Mouse (Mus musculus): ENCODE data around the gene Plcxd2. TPM values are rescaled to one million over a fixed set of nuclear protein-coding genes. Genes with fewer than 3 reads are reported as not detected.

Plcxd2 gene
- polyA plus RNA-seq, 1 experiment from 2014 or later = 1.6 TPM

GRCm38 (mm10) chr16:46010906-46011220, 845 bp upstream of the Plcxd2 start:
- WGBS = 10% methylated on average over 5 of the region's 5 CpGs
- ATAC-seq (ENCODE audit: insufficient number of reproducible peaks, insufficient read depth, low FRiP score, low TSS enrichment, low read depth) = no peak
- peak overlapping the region; percentile 93 for H3K4me2 ChIP-seq

GRCm38 (mm10) chr16:46009717-46010116, 301 bp downstream of the Plcxd2 start:
- under 1% methylated on average over 13 of the region's 13 CpGs for WGBS
- no peak overlapping the region for H3K27ac ChIP-seq
- no peak; the same call in 1 of the 2 replicates for ATAC-seq (ENCODE audit: insufficient number of reproducible peaks, insufficient read depth, low FRiP score, low TSS enrichment, low read depth)

More at GRCm38 (mm10) chr16:46010906-46011220, 845 bp upstream of the Plcxd2 start:
- Histone ChIP-seq H3K9me3 (no peaks in the 10 kb centered on the region), H3K4me3 (replicated peaks) (peak overlapping the region; percentile 63), H3K9ac (replicated peaks) (peak overlapping the region; percentile 67), H3K4me1 (replicated peaks) (peaks cover 12% of the 10 kb centered on the region), H3K36me3 (no peaks in the 10 kb centered on the region), H3K27me3 (peaks cover 6% of the 10 kb centered on the region), H3K27ac (peak overlapping the region; percentile 72)

GRCm38 (mm10) chr16:46008766-46009165, 1.3 kb downstream of the Plcxd2 start:
- no peak overlapping the region for H3K27ac ChIP-seq
- no peak overlapping the region for H3K9ac ChIP-seq (replicated peaks)
- peaks cover 6% of the 10 kb centered on the region for H3K27me3 ChIP-seq
- peaks cover 12% of the 10 kb centered on the region for H3K4me1 ChIP-seq (replicated peaks)
- peak overlapping the region; percentile 93; the same call in 1 of the 2 replicates for H3K4me2 ChIP-seq
- no peaks in the 10 kb centered on the region for H3K36me3 ChIP-seq
- WGBS = 66% methylated on average over 3 of the region's 3 CpGs
- ATAC-seq (ENCODE audit: insufficient number of reproducible peaks, insufficient read depth, low FRiP score, low TSS enrichment, low read depth) = no peak
- no peak overlapping the region for H3K4me3 ChIP-seq (replicated peaks)
- no peaks in the 10 kb centered on the region for H3K9me3 ChIP-seq

More at GRCm38 (mm10) chr16:46009717-46010116, 301 bp downstream of the Plcxd2 start:
- Histone ChIP-seq H3K4me3 (replicated peaks) (peak overlapping the region; percentile 63), H3K36me3 (no peaks in the 10 kb centered on the region), H3K27me3 (peaks cover 6% of the 10 kb centered on the region), H3K4me1 (replicated peaks) (peaks cover 12% of the 10 kb centered on the region), H3K4me2 (peak overlapping the region; percentile 93), H3K9me3 (no peaks in the 10 kb centered on the region), H3K9ac (replicated peaks) (peak overlapping the region; percentile 67)

- Histone ChIP-seq H3K4me3 (replicated peaks) (no peak overlapping the region), H3K27me3 (peaks cover 6% of the 10 kb centered on the region), H3K27ac (no peak overlapping the region), H3K4me2 (no peak overlapping the region), H3K4me1 (replicated peaks) (peaks cover 12% of the 10 kb centered on the region), H3K36me3 (no peaks in the 10 kb centered on the region), H3K9ac (replicated peaks) (no peak overlapping the region), H3K9me3 (no peaks in the 10 kb centered on the region)
- 74% methylated on average over 5 of the region's 5 CpGs for WGBS
- no peak for ATAC-seq (ENCODE audit: insufficient number of reproducible peaks, insufficient read depth, low FRiP score, low TSS enrichment, low read depth)
These were observed 1.9 kb downstream of the Plcxd2 start for GRCm38 (mm10) chr16:46008036-46008605.

- Histone ChIP-seq H3K9ac (replicated peaks) (no peak overlapping the region), H3K27me3 (peaks cover 6% of the 10 kb centered on the region), H3K4me3 (replicated peaks) (no peak overlapping the region), H3K9me3 (no peaks in the 10 kb centered on the region), H3K4me1 (replicated peaks) (peaks cover 15% of the 10 kb centered on the region), H3K4me2 (no peak overlapping the region), H3K27ac (no peak overlapping the region), H3K36me3 (no peaks in the 10 kb centered on the region)
- no peak for ATAC-seq (ENCODE audit: insufficient number of reproducible peaks, insufficient read depth, low FRiP score, low TSS enrichment, low read depth)
- 79% methylated on average over 10 of the region's 10 CpGs for WGBS
These were observed 3.8 kb downstream of the Plcxd2 start for GRCm38 (mm10) chr16:46006261-46006660.

GRCm38 (mm10) chr16:46001550-46002166, 8.4 kb downstream of the Plcxd2 start:
- Histone ChIP-seq H3K27me3 (no peaks in the 10 kb centered on the region), H3K27ac (no peak overlapping the region), H3K9ac (replicated peaks) (no peak overlapping the region), H3K4me3 (replicated peaks) (no peak overlapping the region), H3K36me3 (no peaks in the 10 kb centered on the region), H3K4me1 (replicated peaks) (peaks cover 4% of the 10 kb centered on the region; the same call in 1 of the 2 replicates), H3K4me2 (no peak overlapping the region), H3K9me3 (no peaks in the 10 kb centered on the region)
- ATAC-seq (ENCODE audit: insufficient number of reproducible peaks, insufficient read depth, low FRiP score, low TSS enrichment, low read depth) = no peak
- WGBS = 82% methylated on average over 10 of the region's 10 CpGs

- Histone ChIP-seq H3K9me3 (no peaks in the 10 kb centered on the region), H3K9ac (replicated peaks) (no peak overlapping the region), H3K4me3 (replicated peaks) (no peak overlapping the region), H3K4me2 (no peak overlapping the region), H3K36me3 (no peaks in the 10 kb centered on the region), H3K4me1 (replicated peaks) (peaks cover 4% of the 10 kb centered on the region; the same call in 1 of the 2 replicates), H3K27me3 (no peaks in the 10 kb centered on the region), H3K27ac (no peak overlapping the region)
- ATAC-seq (ENCODE audit: insufficient number of reproducible peaks, insufficient read depth, low FRiP score, low TSS enrichment, low read depth) = no peak
- 72% methylated on average over 3 of the region's 3 CpGs for WGBS
These were observed 9.0 kb downstream of the Plcxd2 start for GRCm38 (mm10) chr16:46000976-46001375.

- H3K27ac ChIP-seq = no peak overlapping the region
- H3K4me1 ChIP-seq (replicated peaks) = peaks cover 4% of the 10 kb centered on the region; the same call in 1 of the 2 replicates
- H3K4me2 ChIP-seq = no peak overlapping the region
- no peaks in the 10 kb centered on the region for H3K36me3 ChIP-seq
- WGBS = 68% methylated on average over 10 of the region's 10 CpGs
- ATAC-seq (ENCODE audit: insufficient number of reproducible peaks, insufficient read depth, low FRiP score, low TSS enrichment, low read depth) = no peak
- H3K27me3 ChIP-seq = no peaks in the 10 kb centered on the region
- H3K4me3 ChIP-seq (replicated peaks) = no peak overlapping the region
- no peak overlapping the region for H3K9ac ChIP-seq (replicated peaks)
- no peaks in the 10 kb centered on the region for H3K9me3 ChIP-seq
These were observed 10.4 kb downstream of the Plcxd2 start for GRCm38 (mm10) chr16:45999374-46000191.

- Histone ChIP-seq H3K27ac (no peak overlapping the region), H3K9me3 (no peaks in the 10 kb centered on the region), H3K4me3 (replicated peaks) (no peak overlapping the region), H3K4me1 (replicated peaks) (peaks cover 4% of the 10 kb centered on the region; the same call in 1 of the 2 replicates), H3K36me3 (no peaks in the 10 kb centered on the region), H3K9ac (replicated peaks) (no peak overlapping the region), H3K27me3 (no peaks in the 10 kb centered on the region), H3K4me2 (no peak overlapping the region)
- 77% methylated on average over 7 of the region's 7 CpGs for WGBS
- ATAC-seq (ENCODE audit: insufficient number of reproducible peaks, insufficient read depth, low FRiP score, low TSS enrichment, low read depth) = no peak
These were observed 11.8 kb downstream of the Plcxd2 start for GRCm38 (mm10) chr16:45998231-45998630.

GRCm38 (mm10) chr16:45990901-45991676, 18.9 kb downstream of the Plcxd2 start:
- 44% methylated on average over 10 of the region's 10 CpGs for WGBS
- no peak overlapping the region for H3K9ac ChIP-seq (replicated peaks)
- H3K4me1 ChIP-seq (replicated peaks) = no peaks in the 10 kb centered on the region
- H3K4me2 ChIP-seq = no peak overlapping the region
- H3K4me3 ChIP-seq (replicated peaks) = no peak overlapping the region
- no peak for ATAC-seq (ENCODE audit: insufficient number of reproducible peaks, insufficient read depth, low FRiP score, low TSS enrichment, low read depth)
- H3K9me3 ChIP-seq = no peaks in the 10 kb centered on the region
- H3K27ac ChIP-seq = no peak overlapping the region
- H3K36me3 ChIP-seq = no peaks in the 10 kb centered on the region
- H3K27me3 ChIP-seq = no peaks in the 10 kb centered on the region

- H3K27me3 ChIP-seq = no peaks in the 10 kb centered on the region
- 86% methylated on average over 1 of the region's 1 CpGs for WGBS
- no peaks in the 10 kb centered on the region for H3K4me1 ChIP-seq (replicated peaks)
These were observed 23.8 kb downstream of the Plcxd2 start for GRCm38 (mm10) chr16:45986236-45986635.

More at GRCm38 (mm10) chr16:45986236-45986635, 23.8 kb downstream of the Plcxd2 start:
- Histone ChIP-seq H3K36me3 (no peaks in the 10 kb centered on the region), H3K4me3 (replicated peaks) (no peak overlapping the region), H3K9me3 (no peaks in the 10 kb centered on the region), H3K9ac (replicated peaks) (no peak overlapping the region), H3K4me2 (no peak overlapping the region), H3K27ac (no peak overlapping the region)
- ATAC-seq (ENCODE audit: insufficient number of reproducible peaks, insufficient read depth, low FRiP score, low TSS enrichment, low read depth) = no peak

Measured in limb, embryonic 12.5 days (tissue).